Mouse (Mus musculus) kidney, adult 2 months (tissue): Measurements from ENCODE around the gene Actr3. TPM values are rescaled to one million over a fixed set of nuclear protein-coding genes. Genes with fewer than 3 reads are reported as not detected.
A peak's percentile ranks its signal among the peaks of the same experiment; 100 is the strongest.

Experiments
- DNase-seq: peaks from one replicate; pipeline ENCODE4 v3.0.0; 2021
- H3K27ac ChIP-seq: fragments of 200-500 bp; 2 replicates; pipeline ENCODE4 v1.5.1; 2012; ENCODE audit warnings: low read depth, low read length, control low read depth, inconsistent platforms; ENCODE audit not compliant: insufficient read depth
- H3K27me3 ChIP-seq: fragments of 200-500 bp; replicated peaks from 2 replicates; pipeline ENCODE4 v1.6.1; 2012; ENCODE audit warnings: mild to moderate bottlenecking, moderate library complexity, low read length, inconsistent platforms; ENCODE audit not compliant: control insufficient read depth, insufficient read depth
- H3K36me3 ChIP-seq: fragments of 200-500 bp; 2 replicates; pipeline ENCODE4 v1.6.1; 2012; ENCODE audit warnings: mild to moderate bottlenecking, moderate library complexity, low read length, inconsistent platforms; ENCODE audit not compliant: control insufficient read depth, insufficient read depth
- H3K4me1 ChIP-seq: fragments of 200-500 bp; 2 replicates; pipeline ENCODE4 v1.6.1; 2011; ENCODE audit warnings: low read length; ENCODE audit not compliant: control insufficient read depth, insufficient read depth
- H3K4me3 ChIP-seq: fragments of 200-500 bp; 2 replicates; pipeline ENCODE4 v1.5.1; 2011; ENCODE audit warnings: mild to moderate bottlenecking, low read depth, low read length, control low read depth; ENCODE audit not compliant: insufficient read depth
- CTCF ChIP-seq: fragments of 200-500 bp; conservative IDR thresholded peaks from 2 replicates; pipeline ENCODE4 v1.5.1; 2011; ENCODE audit warnings: low read depth, mild to moderate bottlenecking, control low read depth, low read length, moderate library complexity, mixed read lengths; ENCODE audit not compliant: insufficient read depth, insufficient read length
- POLR2A ChIP-seq: fragments of 200-500 bp; IDR thresholded peaks from one replicate; pipeline ENCODE4 v1.6.1; 2011; ENCODE audit warnings: low read depth, low read length, control low read depth
- WGBS: fragments of 180-500 bp; shearing (Covaris S2); methylation state at CpG from one replicate; pipeline ENCODE4 v1.1.7; 2018; 5-methylcytosine and 5-hydroxymethylcytosine counted together
- polyA plus RNA-seq: library from polyadenylated mRNA; depleted of rRNA; stranded (reverse); fragments of >200 nt; gene quantifications from 2 replicates; pipeline ENCODE4 v1.2.3, GENCODE M21; 2012

Gene Actr3
- polyA plus RNA-seq, 1 experiment, result 55.6 TPM

DNA sequence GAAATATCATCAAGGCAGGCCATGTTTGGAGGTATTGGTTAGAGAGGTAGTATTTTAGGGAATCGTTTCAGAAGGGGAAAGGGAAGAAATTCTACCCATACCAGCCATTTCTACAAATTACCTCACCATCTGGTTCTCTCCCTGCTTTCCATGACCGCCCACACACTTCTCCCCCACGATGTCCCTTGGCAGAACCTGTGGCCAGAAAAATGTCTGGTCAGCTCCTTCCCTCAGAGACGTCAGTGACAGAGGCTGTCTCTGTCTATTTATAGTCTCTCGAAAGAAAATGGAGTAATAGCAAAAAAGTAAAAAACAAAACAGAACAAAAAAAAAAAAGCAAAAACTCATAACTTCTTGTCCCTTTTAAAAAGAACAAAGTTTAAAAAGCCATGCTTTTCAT lies 23.0 kb upstream of the Actr3 start:
- DNase-seq, result peak; percentile 36
- Histone ChIP-seq H3K4me1 (no peaks in the 10 kb centered on the region), H3K36me3 (no peaks in the 10 kb centered on the region), H3K4me3 (no peak overlapping the region), H3K27ac (no peak overlapping the region), H3K27me3 (no peaks in the 10 kb centered on the region)
- WGBS, result 24% methylated on average over 5 of the region's 5 CpGs
- TF ChIP-seq POLR2A (no peak), CTCF (no peak)

DNA sequence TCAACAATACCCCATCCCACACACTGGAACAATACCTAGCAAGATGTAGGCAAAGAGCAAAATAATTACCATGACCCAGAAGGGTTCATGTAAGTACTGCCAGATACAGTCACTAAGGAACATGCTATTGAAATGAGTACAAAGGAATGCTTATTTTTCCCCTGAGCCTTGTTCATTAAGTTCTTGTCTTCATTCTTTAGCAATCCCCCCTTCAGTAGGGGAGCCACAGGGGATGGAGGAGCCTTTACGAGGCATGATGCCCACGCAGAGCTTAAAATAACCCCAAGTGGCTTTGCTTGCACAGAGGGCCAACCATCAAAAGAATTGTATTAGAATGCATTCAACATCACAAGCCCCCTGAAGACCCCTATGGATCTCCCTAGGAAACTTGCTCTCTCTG lies 19.6 kb upstream of the Actr3 start:
- Histone ChIP-seq H3K4me1 (no peaks in the 10 kb centered on the region), H3K36me3 (no peaks in the 10 kb centered on the region), H3K4me3 (no peak overlapping the region), H3K27me3 (no peaks in the 10 kb centered on the region), H3K27ac (no peak overlapping the region)
- no peak for DNase-seq
- TF ChIP-seq POLR2A (no peak), CTCF (no peak)
- 64% methylated on average over 2 of the region's 2 CpGs for WGBS

GRCm38 (mm10) chr1:125450282-125451000 lies 14.9 kb upstream of the Actr3 start:
- H3K4me3 ChIP-seq, result no peak overlapping the region
- DNase-seq, result no peak
- H3K36me3 ChIP-seq, result no peaks in the 10 kb centered on the region
- TF ChIP-seq POLR2A, result no peak
- TF ChIP-seq CTCF, result no peak
- 85% methylated on average over 4 of the region's 4 CpGs for WGBS
- no peak overlapping the region for H3K27ac ChIP-seq
- H3K4me1 ChIP-seq, result no peaks in the 10 kb centered on the region
- H3K27me3 ChIP-seq, result no peaks in the 10 kb centered on the region

GRCm38 (mm10) chr1:125447926-125448325 lies 12.4 kb upstream of the Actr3 start:
- no peaks in the 10 kb centered on the region for H3K36me3 ChIP-seq
- H3K27ac ChIP-seq, result no peak overlapping the region
- TF ChIP-seq CTCF, result no peak
- no peak for TF ChIP-seq POLR2A
- no peaks in the 10 kb centered on the region for H3K27me3 ChIP-seq
- no peak overlapping the region for H3K4me3 ChIP-seq
- no peaks in the 10 kb centered on the region for H3K4me1 ChIP-seq
- DNase-seq, result no peak

DNA sequence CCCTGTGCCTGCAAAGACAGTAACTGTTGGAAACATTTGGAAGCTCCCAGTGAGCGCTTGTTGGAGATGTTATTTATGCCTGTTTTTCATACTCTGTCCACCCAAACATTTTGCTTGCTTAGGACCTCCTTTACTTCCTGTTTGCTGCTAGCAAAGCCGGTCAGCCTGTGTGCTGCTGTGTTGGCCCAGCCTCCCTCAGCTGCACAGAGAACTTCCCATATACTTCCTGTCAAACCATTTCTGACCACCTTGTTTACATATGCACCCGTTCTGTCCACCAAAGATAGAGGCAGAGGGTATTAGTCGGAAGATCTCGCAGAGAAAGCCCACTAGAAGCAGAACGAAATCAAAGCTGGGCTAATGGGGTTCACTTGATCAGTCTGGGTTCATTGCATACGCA lies 6.2 kb upstream of the Actr3 start:
- Histone ChIP-seq H3K4me3 (no peak overlapping the region), H3K27me3 (no peaks in the 10 kb centered on the region), H3K36me3 (no peaks in the 10 kb centered on the region), H3K4me1 (no peaks in the 10 kb centered on the region), H3K27ac (no peak overlapping the region)
- WGBS, result 59% methylated on average over 7 of the region's 7 CpGs
- peak; percentile 33 for DNase-seq
- TF ChIP-seq CTCF, result no peak
- no peak for TF ChIP-seq POLR2A

DNA sequence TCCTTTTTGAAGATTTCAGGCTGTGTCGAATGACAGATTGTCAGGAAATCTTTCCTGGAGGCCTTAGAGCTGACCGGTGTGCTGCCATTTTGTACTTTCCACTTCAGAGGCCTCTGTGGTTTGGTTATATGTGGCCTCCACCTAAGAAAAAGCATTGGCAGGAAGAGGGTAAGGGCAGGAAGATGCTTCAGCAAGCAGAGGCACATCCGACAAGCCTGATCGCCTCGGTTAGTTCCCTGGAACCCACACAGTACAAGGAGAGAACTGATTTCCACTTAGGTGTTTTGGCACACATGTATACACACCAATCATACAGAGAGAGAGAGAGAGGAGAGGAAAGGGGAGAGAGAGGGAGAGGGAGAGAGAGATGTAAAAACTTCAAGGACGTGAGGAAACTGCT lies 5.7 kb upstream of the Actr3 start:
- no peak for DNase-seq
- H3K4me1 ChIP-seq, result no peaks in the 10 kb centered on the region; the same call in 1 of the 2 replicates
- H3K4me3 ChIP-seq, result no peak overlapping the region
- H3K36me3 ChIP-seq, result no peaks in the 10 kb centered on the region
- 78% methylated on average over 6 of the region's 6 CpGs for WGBS
- no peaks in the 10 kb centered on the region for H3K27me3 ChIP-seq
- TF ChIP-seq CTCF (no peak), POLR2A (no peak)
- H3K27ac ChIP-seq, result no peak overlapping the region

DNA sequence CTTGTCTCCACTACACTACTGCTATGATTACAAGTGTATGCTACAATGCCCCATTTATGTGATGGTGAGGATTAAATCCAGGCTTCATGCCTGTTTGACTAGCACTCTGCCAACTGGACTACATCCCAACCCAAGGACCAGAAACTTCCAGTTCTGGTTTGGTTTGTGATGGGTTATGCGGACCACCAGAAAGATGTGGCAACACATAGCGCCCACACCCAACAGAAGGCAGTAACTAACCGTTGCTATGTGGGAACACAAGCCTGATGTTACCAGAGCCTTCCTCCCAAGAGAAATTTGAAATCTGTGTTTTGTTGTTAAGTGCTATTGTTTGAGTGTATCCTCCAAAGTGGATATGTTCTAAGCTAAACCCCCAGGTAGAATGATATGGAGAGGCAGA lies 4.0 kb upstream of the Actr3 start:
- Histone ChIP-seq H3K27me3 (no peaks in the 10 kb centered on the region), H3K36me3 (no peaks in the 10 kb centered on the region), H3K4me1 (peaks cover 3% of the 10 kb centered on the region; the same call in 1 of the 2 replicates), H3K4me3 (no peak overlapping the region), H3K27ac (no peak overlapping the region)
- DNase-seq, result no peak
- 93% methylated on average over 3 of the region's 3 CpGs for WGBS
- no peak for TF ChIP-seq CTCF
